Mouse (Mus musculus) kidney, adult 2 months (tissue): ENCODE data around the gene Avpr1b. TPM values are rescaled to one million over a fixed set of nuclear protein-coding genes. Genes with fewer than 3 reads are reported as not detected.
"Not testable (repeated sequence)": the region's sequence is repeated elsewhere in the genome, so short reads cannot be mapped to it uniquely, and the experiment has no call there.

ENCODE experiments used
- DNase-seq: peaks from one replicate; pipeline ENCODE4 v3.0.0; 2021
- H3K27ac ChIP-seq: fragments of 200-500 bp; 2 replicates; pipeline ENCODE4 v1.5.1; 2012; ENCODE audit warnings: low read depth, low read length, control low read depth, inconsistent platforms; ENCODE audit not compliant: insufficient read depth
- H3K27me3 ChIP-seq: fragments of 200-500 bp; replicated peaks from 2 replicates; pipeline ENCODE4 v1.6.1; 2012; ENCODE audit warnings: mild to moderate bottlenecking, moderate library complexity, low read length, inconsistent platforms; ENCODE audit not compliant: control insufficient read depth, insufficient read depth
- H3K36me3 ChIP-seq: fragments of 200-500 bp; 2 replicates; pipeline ENCODE4 v1.6.1; 2012; ENCODE audit warnings: mild to moderate bottlenecking, moderate library complexity, low read length, inconsistent platforms; ENCODE audit not compliant: control insufficient read depth, insufficient read depth
- H3K4me1 ChIP-seq: fragments of 200-500 bp; 2 replicates; pipeline ENCODE4 v1.6.1; 2011; ENCODE audit warnings: low read length; ENCODE audit not compliant: control insufficient read depth, insufficient read depth
- H3K4me3 ChIP-seq: fragments of 200-500 bp; 2 replicates; pipeline ENCODE4 v1.5.1; 2011; ENCODE audit warnings: mild to moderate bottlenecking, low read depth, low read length, control low read depth; ENCODE audit not compliant: insufficient read depth
- CTCF ChIP-seq: fragments of 200-500 bp; conservative IDR thresholded peaks from 2 replicates; pipeline ENCODE4 v1.5.1; 2011; ENCODE audit warnings: low read depth, mild to moderate bottlenecking, control low read depth, low read length, moderate library complexity, mixed read lengths; ENCODE audit not compliant: insufficient read depth, insufficient read length
- POLR2A ChIP-seq: fragments of 200-500 bp; IDR thresholded peaks from one replicate; pipeline ENCODE4 v1.6.1; 2011; ENCODE audit warnings: low read depth, low read length, control low read depth
- WGBS: fragments of 180-500 bp; shearing (Covaris S2); methylation state at CpG from one replicate; pipeline ENCODE4 v1.1.7; 2018; 5-methylcytosine and 5-hydroxymethylcytosine counted together
- polyA plus RNA-seq: library from polyadenylated mRNA; depleted of rRNA; stranded (reverse); fragments of >200 nt; gene quantifications from 2 replicates; pipeline ENCODE4 v1.2.3, GENCODE M21; 2012

Avpr1b gene
- polyA plus RNA-seq, 1 experiment, result not detected

- H3K27me3 ChIP-seq, result no peaks in the 10 kb centered on the region
- WGBS, result 70% methylated on average over 7 of the region's 7 CpGs
- H3K4me1 ChIP-seq, result no peaks in the 10 kb centered on the region
- H3K36me3 ChIP-seq, result no peaks in the 10 kb centered on the region
- DNase-seq, result peak; percentile 28
- no peak overlapping the region for H3K27ac ChIP-seq
- H3K4me3 ChIP-seq, result no peak overlapping the region
- TF ChIP-seq CTCF (no peak), POLR2A (no peak)
Measured at GRCm38 (mm10) chr1:131619348-131619747, 20.3 kb downstream of the Avpr1b start.

GRCm38 (mm10) chr1:131623644-131624043 lies 24.6 kb downstream of the Avpr1b start:
- Histone ChIP-seq H3K27ac (no peak overlapping the region), H3K36me3 (no peaks in the 10 kb centered on the region), H3K4me3 (no peak overlapping the region), H3K4me1 (no peaks in the 10 kb centered on the region), H3K27me3 (no peaks in the 10 kb centered on the region)
- WGBS, result 81% methylated on average over 3 of the region's 3 CpGs
- no peak for TF ChIP-seq POLR2A
- no peak for TF ChIP-seq CTCF
- no peak for DNase-seq

- Histone ChIP-seq H3K36me3 (no peaks in the 10 kb centered on the region), H3K27me3 (no peaks in the 10 kb centered on the region), H3K4me3 (no peak overlapping the region), H3K4me1 (no peaks in the 10 kb centered on the region), H3K27ac (no peak overlapping the region)
- WGBS, result 52% methylated on average over 3 of the region's 3 CpGs
- TF ChIP-seq CTCF, result no peak
- TF ChIP-seq POLR2A, result no peak
- no peak for DNase-seq
Measured at GRCm38 (mm10) chr1:131624175-131624835, 25.3 kb downstream of the Avpr1b start.

- DNase-seq, result no peak
- no peak overlapping the region for H3K4me3 ChIP-seq
Measured at GRCm38 (mm10) chr1:131626200-131626599, 27.2 kb downstream of the Avpr1b start.

GRCm38 (mm10) chr1:131632216-131632615 lies 33.2 kb downstream of the Avpr1b start:
- not testable (repeated sequence) for H3K27me3 ChIP-seq, H3K36me3 ChIP-seq, H3K27ac ChIP-seq, H3K4me1 ChIP-seq, DNase-seq, H3K4me3 ChIP-seq
- WGBS, result 72% methylated on average over 6 of the region's 6 CpGs

More at GRCm38 (mm10) chr1:131626200-131626599, 27.2 kb downstream of the Avpr1b start:
- no peaks in the 10 kb centered on the region for H3K36me3 ChIP-seq
- H3K4me1 ChIP-seq, result no peaks in the 10 kb centered on the region
- no peaks in the 10 kb centered on the region for H3K27me3 ChIP-seq
- no peak overlapping the region for H3K27ac ChIP-seq
- 89% methylated on average over 6 of the region's 6 CpGs for WGBS
- TF ChIP-seq CTCF (no peak), POLR2A (no peak)

- H3K4me3 ChIP-seq, result no peak overlapping the region
- no peak overlapping the region for H3K27ac ChIP-seq
- TF ChIP-seq POLR2A (no peak), CTCF (no peak)
- no peaks in the 10 kb centered on the region for H3K27me3 ChIP-seq
- no peak for DNase-seq
- no peaks in the 10 kb centered on the region for H3K36me3 ChIP-seq
- H3K4me1 ChIP-seq, result no peaks in the 10 kb centered on the region
Measured at GRCm38 (mm10) chr1:131634495-131634894, 35.5 kb downstream of the Avpr1b start.

GRCm38 (mm10) chr1:131637791-131638540 lies 38.9 kb downstream of the Avpr1b start, which contains the start of gene Ctse:
Ctse (plus strand) TSS chr1:131638306.
- TF ChIP-seq CTCF, result no peak
- TF ChIP-seq POLR2A, result no peak
- Histone ChIP-seq H3K27ac (no peak within 1 kb of the TSS), H3K27me3 (no peaks in the 10 kb centered on the region), H3K4me3 (no peak within 1 kb of the TSS), H3K36me3 (no peaks in the 10 kb centered on the region), H3K4me1 (no peaks in the 10 kb centered on the region)
- no peak for DNase-seq
- 67% methylated on average over 9 of the region's 9 CpGs for WGBS
